Mouse (Mus musculus) inflammation-experienced regulatory T-cells, adult 16 weeks (primary cell): ENCODE results near the gene Patl1. TPM values are rescaled to one million over a fixed set of nuclear protein-coding genes. Genes with fewer than 3 reads are reported as not detected.

Experiments
- polyA plus RNA-seq: library from polyadenylated mRNA; unstranded; fragments of 100-300 nt; shearing (Covaris generic); gene quantifications from one replicate; pipeline ENCODE4 v1.2.1, GENCODE M21; 2017

Gene Patl1
- 20.6 TPM for polyA plus RNA-seq

DNA sequence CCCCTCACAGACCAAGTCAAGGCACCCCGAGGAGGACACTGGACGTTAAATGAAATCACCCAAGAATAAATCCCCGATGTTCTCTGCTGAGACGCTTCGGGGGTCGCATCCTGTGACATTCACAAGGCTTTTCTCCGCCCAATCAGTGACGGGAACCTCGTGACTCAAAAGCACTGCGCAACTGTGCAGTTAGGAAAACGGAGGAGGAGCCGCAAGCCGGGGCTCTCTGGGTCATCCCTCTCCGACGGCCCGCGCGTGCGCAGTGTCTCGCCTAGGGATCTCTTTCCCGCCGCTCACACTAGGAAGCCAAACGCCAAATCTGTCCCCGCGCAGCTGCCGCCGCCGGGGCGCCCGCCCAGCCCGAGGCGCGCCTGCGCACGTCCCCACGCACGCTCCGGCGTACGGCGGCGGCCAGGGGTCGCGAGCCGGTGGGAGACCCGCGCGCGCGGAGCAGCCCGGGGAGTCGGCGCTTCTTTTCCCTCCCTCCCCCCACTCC is at the start of gene Patl1:
Gene Patl1, plus strand, starts transcription at position 363 of the 496 bp plus-strand sequence.

DNA sequence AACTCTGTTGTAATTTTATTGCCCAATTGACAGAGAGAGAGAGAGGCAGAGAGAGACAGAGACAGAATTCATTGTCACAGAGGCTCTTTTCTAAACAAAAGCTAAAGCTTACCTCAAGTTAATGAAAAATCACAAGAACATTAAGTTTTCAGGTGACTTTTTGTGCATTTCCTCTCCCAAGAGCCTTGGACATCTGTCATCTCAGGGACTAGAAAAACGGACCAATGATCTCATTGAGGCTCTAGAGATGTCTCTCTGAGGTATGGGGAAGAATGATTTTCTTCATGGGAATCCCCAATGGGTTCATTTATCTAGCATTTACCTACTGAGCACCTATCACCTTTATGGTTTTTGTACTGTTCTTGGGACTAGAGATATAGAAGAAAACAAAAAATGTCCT is 37.2 kb upstream of the Patl1 start, which contains the start of gene Olfr1419:
Gene Olfr1419, minus strand, starts transcription at position 101 of the 400 bp plus-strand sequence.

DNA sequence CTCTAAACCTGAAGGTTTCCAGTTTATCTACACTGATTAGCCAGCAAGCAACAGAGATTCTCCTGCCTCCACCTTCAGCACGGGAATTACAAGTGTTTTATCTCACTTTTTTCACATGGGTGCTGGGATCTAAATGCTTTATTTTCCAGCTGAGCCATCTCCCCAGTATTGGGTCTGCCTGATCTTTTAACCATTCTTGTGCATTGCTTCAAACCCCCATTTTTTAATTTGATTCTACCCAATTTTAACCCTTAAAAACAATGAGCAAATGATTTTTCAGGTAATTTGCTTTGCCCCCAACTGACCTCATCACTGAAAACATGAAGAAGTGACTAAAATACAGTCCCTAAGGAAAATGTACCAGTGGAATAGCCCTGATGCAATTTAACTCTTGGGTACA is 25.9 kb upstream of the Patl1 start, which contains the start of gene Olfr1420:
Gene Olfr1420, plus strand, starts transcription at position 301 of the 400 bp plus-strand sequence.

DNA sequence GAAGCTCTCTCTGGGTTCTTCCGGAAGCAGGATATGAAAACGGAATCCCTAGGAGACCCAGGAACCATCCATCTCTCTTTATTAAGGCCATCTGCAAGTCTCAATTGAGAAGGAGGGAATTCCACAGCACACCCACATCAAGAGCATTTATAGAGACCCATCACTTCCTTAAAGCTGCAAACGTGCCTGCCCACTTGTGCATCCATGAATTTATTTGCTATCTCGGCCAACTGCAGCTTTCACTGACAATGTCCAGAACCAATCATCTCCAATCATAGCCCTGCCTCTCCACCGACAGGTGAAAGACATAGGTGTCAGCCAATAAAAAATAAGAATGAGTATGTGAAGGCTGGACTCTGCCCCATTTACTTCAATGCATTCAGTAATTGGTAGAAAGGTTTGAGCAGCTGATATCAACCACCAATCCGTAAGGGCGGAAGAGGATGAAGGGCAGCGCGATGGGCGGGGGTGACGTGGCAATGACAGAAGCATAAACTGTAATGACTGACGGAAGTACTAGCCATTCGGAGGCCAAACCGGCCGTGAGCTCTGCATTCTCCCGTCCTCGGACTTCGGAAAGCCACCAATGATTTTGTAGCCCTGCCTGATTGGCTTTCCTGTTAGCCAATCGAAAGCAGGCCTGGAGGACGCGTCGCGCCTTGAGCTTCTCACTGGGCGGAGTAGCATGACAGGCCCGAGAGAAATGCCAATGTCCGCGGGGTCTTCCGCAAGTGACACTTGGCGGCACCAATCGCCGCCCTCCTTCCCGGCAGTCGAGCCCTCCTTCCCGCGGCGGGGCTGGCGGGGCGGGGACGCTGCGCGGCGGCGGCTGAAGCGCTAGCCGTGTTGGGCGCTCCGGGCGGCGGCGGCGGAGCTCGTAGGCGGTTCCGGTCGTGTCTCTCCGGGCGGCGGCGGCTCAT is 53.1 kb downstream of the Patl1 start, which contains the start of gene Osbp:
Gene Osbp, plus strand, starts transcription at position 919 of the 920 bp plus-strand sequence.

Other genes starting within 250 kb of the Patl1 start
- gene Oosp1, start 221.2 kb upstream of the Patl1 start, polyA plus RNA-seq, result not detected
- not detected for gene Oosp3, start 215.3 kb upstream of the Patl1 start, polyA plus RNA-seq
- gene Gif, start 164.8 kb upstream of the Patl1 start, polyA plus RNA-seq, result not detected
- 49.4 TPM for gene Mrpl16, start 142.0 kb upstream of the Patl1 start, polyA plus RNA-seq
- 2.6 TPM for gene Stx3, start 93.0 kb upstream of the Patl1 start, polyA plus RNA-seq
- gene Olfr1417, start 73.2 kb upstream of the Patl1 start, polyA plus RNA-seq, result not detected
- not detected for gene Olfr1418, start 51.3 kb upstream of the Patl1 start, polyA plus RNA-seq
- not detected for gene Olfr1419, start 37.3 kb upstream of the Patl1 start, polyA plus RNA-seq
- 0.17 TPM for gene Olfr1420, start 25.8 kb upstream of the Patl1 start, polyA plus RNA-seq
- gene Osbp, start 53.5 kb downstream of the Patl1 start, polyA plus RNA-seq, result 4.1 TPM
- gene Olfr1423, start 128.9 kb downstream of the Patl1 start, polyA plus RNA-seq, result not detected
- not detected for gene Olfr1424, start 150.3 kb downstream of the Patl1 start, polyA plus RNA-seq
- gene Olfr1425, start 165.3 kb downstream of the Patl1 start, polyA plus RNA-seq, result not detected
- not detected for gene Olfr1426, start 179.6 kb downstream of the Patl1 start, polyA plus RNA-seq
- gene Olfr1427, start 190.9 kb downstream of the Patl1 start, polyA plus RNA-seq, result not detected
- gene Olfr1428, start 203.5 kb downstream of the Patl1 start, polyA plus RNA-seq, result not detected
- gene Olfr76, start 210.8 kb downstream of the Patl1 start, polyA plus RNA-seq, result not detected